Mouse (Mus musculus) intestine, postnatal 0 days (tissue): ENCODE results near the gene Odf2. TPM values are rescaled to one million over a fixed set of nuclear protein-coding genes. Genes with fewer than 3 reads are reported as not detected.

ENCODE experiments used
- ATAC-seq: fragments of 200-750 bp; cut with Nextera tagmentation; 2 replicates; pipeline ENCODE4 v1.8.0; 2017; ENCODE audit warnings: mild to moderate bottlenecking, moderate TSS enrichment, moderate library complexity
- H3K27ac ChIP-seq: fragments of 300-500 bp; sonication (generic); 2 replicates; pipeline ENCODE4 v1.5.1; 2014; ENCODE audit warnings: mild to moderate bottlenecking, low read depth, low read length, moderate library complexity
- H3K27me3 ChIP-seq: fragments of 300-500 bp; sonication (generic); replicated peaks from 2 replicates; pipeline ENCODE4 v1.6.1; 2014; ENCODE audit warnings: low read length, mixed read lengths; ENCODE audit not compliant: control insufficient read depth, insufficient read depth
- H3K36me3 ChIP-seq: fragments of 300-500 bp; sonication (generic); 2 replicates; pipeline ENCODE4 v1.6.1; 2014; ENCODE audit warnings: mild to moderate bottlenecking, moderate library complexity; ENCODE audit not compliant: control insufficient read depth, insufficient read depth
- H3K4me1 ChIP-seq: fragments of 300-500 bp; sonication (generic); replicated peaks from 2 replicates; pipeline ENCODE4 v1.6.1; 2014; ENCODE audit warnings: antibody characterized with exemption, low read length, mixed read lengths; ENCODE audit not compliant: control insufficient read depth, insufficient read depth
- H3K4me2 ChIP-seq: fragments of 300-500 bp; sonication (generic); replicated peaks from 2 replicates; pipeline ENCODE4 v1.6.1; 2014; ENCODE audit warnings: low read depth, mild to moderate bottlenecking, moderate library complexity
- H3K4me3 ChIP-seq: fragments of 300-500 bp; sonication (generic); 2 replicates; pipeline ENCODE4 v1.5.1; 2014; ENCODE audit warnings: low read depth, low read length
- H3K9ac ChIP-seq: fragments of 300-500 bp; sonication (generic); 2 replicates; pipeline ENCODE4 v1.6.1; 2014; ENCODE audit warnings: mild to moderate bottlenecking, low read depth, low read length
- H3K9me3 ChIP-seq: fragments of 300-500 bp; sonication (generic); 2 replicates; pipeline ENCODE4 v1.6.1; 2016; ENCODE audit warnings: mixed run types; ENCODE audit not compliant: control insufficient read depth
- CTCF ChIP-seq: sonication (generic); IDR thresholded peaks from 2 replicates; pipeline ENCODE4 v1.5.1; 2016; ENCODE audit warnings: low read depth, mild to moderate bottlenecking, control low read depth, antibody characterized with exemption, moderate library complexity
- WGBS: fragments of 180-500 bp; shearing (Covaris S2); extraction: QIAGEN DNeasy Blood & Tissue Kit; methylation state at CpG from one replicate; pipeline ENCODE4 v1.1.7; 2014; 5-methylcytosine and 5-hydroxymethylcytosine counted together
- polyA plus RNA-seq: library from polyadenylated mRNA; unstranded; fragments of >200 nt; fragmentation: Nextera tagmentation; extraction: Ambion mirVana; gene quantifications from 2 replicates; pipeline ENCODE4 v1.2.1, GENCODE M21; 2015

Odf2 gene
- polyA plus RNA-seq, 1 experiment from 2014 or later, result 17.0 TPM

GRCm38 (mm10) chr2:29855585-29856210 lies 33.3 kb upstream of the Odf2 start:
- Histone ChIP-seq H3K27ac (no peak overlapping the region), H3K9ac (no peak overlapping the region), H3K4me3 (no peak overlapping the region), H3K4me1 (no peaks in the 10 kb centered on the region), H3K4me2 (no peak overlapping the region), H3K36me3 (no peaks in the 10 kb centered on the region), H3K27me3 (no peaks in the 10 kb centered on the region), H3K9me3 (no peaks in the 10 kb centered on the region)
- TF ChIP-seq CTCF, result no peak
- ATAC-seq, result no peak
- WGBS, result 74% methylated on average over 10 of the region's 10 CpGs

- TF ChIP-seq CTCF, result no peak
- Histone ChIP-seq H3K9ac (no peak overlapping the region), H3K4me1 (no peaks in the 10 kb centered on the region), H3K4me2 (no peak overlapping the region), H3K27ac (no peak overlapping the region), H3K9me3 (no peaks in the 10 kb centered on the region), H3K36me3 (no peaks in the 10 kb centered on the region), H3K27me3 (no peaks in the 10 kb centered on the region), H3K4me3 (no peak overlapping the region)
- WGBS, result 36% methylated on average over 19 of the region's 19 CpGs
- no peak for ATAC-seq
Measured at GRCm38 (mm10) chr2:29856451-29857260, 32.4 kb upstream of the Odf2 start.

- no peaks in the 10 kb centered on the region for H3K27me3 ChIP-seq
- no peak overlapping the region for H3K4me3 ChIP-seq
- peak; percentile 27; the same call in 1 of the 2 replicates for TF ChIP-seq CTCF
- H3K9ac ChIP-seq, result no peak overlapping the region
- no peaks in the 10 kb centered on the region for H3K9me3 ChIP-seq
- H3K4me1 ChIP-seq, result no peaks in the 10 kb centered on the region
- H3K27ac ChIP-seq, result no peak overlapping the region
- WGBS, result 48% methylated on average over 2 of the region's 2 CpGs
- no peak for ATAC-seq
- no peaks in the 10 kb centered on the region for H3K36me3 ChIP-seq
- no peak overlapping the region for H3K4me2 ChIP-seq
Measured at GRCm38 (mm10) chr2:29857341-29857740, 31.7 kb upstream of the Odf2 start.

GRCm38 (mm10) chr2:29857967-29858366 lies 31.1 kb upstream of the Odf2 start:
- 71% methylated on average over 5 of the region's 5 CpGs for WGBS
- no peak overlapping the region for H3K4me2 ChIP-seq

GRCm38 (mm10) chr2:29858748-29859473 lies 30.1 kb upstream of the Odf2 start:
- Histone ChIP-seq H3K27ac (no peak overlapping the region), H3K9ac (no peak overlapping the region), H3K27me3 (no peaks in the 10 kb centered on the region), H3K36me3 (no peaks in the 10 kb centered on the region), H3K4me3 (no peak overlapping the region), H3K4me1 (no peaks in the 10 kb centered on the region), H3K9me3 (no peaks in the 10 kb centered on the region), H3K4me2 (no peak overlapping the region)
- TF ChIP-seq CTCF, result peak; percentile 81
- 8% methylated on average over 5 of the region's 5 CpGs for WGBS
- 0 out of 2 replicates have a peak, but pooled peaks have one; percentile 22 for ATAC-seq

More at GRCm38 (mm10) chr2:29857967-29858366, 31.1 kb upstream of the Odf2 start:
- H3K4me3 ChIP-seq, result no peak overlapping the region
- H3K36me3 ChIP-seq, result no peaks in the 10 kb centered on the region
- H3K27me3 ChIP-seq, result no peaks in the 10 kb centered on the region
- H3K9me3 ChIP-seq, result no peaks in the 10 kb centered on the region
- H3K4me1 ChIP-seq, result no peaks in the 10 kb centered on the region
- H3K9ac ChIP-seq, result no peak overlapping the region
- no peak for TF ChIP-seq CTCF
- no peak for ATAC-seq
- H3K27ac ChIP-seq, result no peak overlapping the region

- H3K27me3 ChIP-seq, result no peaks in the 10 kb centered on the region
- no peaks in the 10 kb centered on the region for H3K9me3 ChIP-seq
- H3K27ac ChIP-seq, result no peak overlapping the region
- no peak overlapping the region for H3K4me3 ChIP-seq
- no peaks in the 10 kb centered on the region for H3K36me3 ChIP-seq
- no peak overlapping the region for H3K4me2 ChIP-seq
- H3K9ac ChIP-seq, result no peak overlapping the region
- ATAC-seq, result no peak
- no peaks in the 10 kb centered on the region; the same call in 1 of the 2 replicates for H3K4me1 ChIP-seq
- 65% methylated on average over 4 of the region's 4 CpGs for WGBS
- TF ChIP-seq CTCF, result no peak
Measured at GRCm38 (mm10) chr2:29865125-29865524, 23.9 kb upstream of the Odf2 start.
